Mouse (Mus musculus): ENCODE results near the gene Gm43064. TPM values are rescaled to one million over a fixed set of nuclear protein-coding genes. Genes with fewer than 3 reads are reported as not detected.
"Not testable (repeated sequence)": the region's sequence is repeated elsewhere in the genome, so short reads cannot be mapped to it uniquely, and the experiment has no call there.

Gm43064 gene
- polyA plus RNA-seq, 1 experiment from 2014 or later, result 0.30 TPM

GRCm38 (mm10) chr3:103829036-103829435 lies 19.7 kb downstream of the Gm43064 start:
- H3K4me3 ChIP-seq (ENCODE audit: low read depth, low read length), result no peak overlapping the region
- 71% methylated on average over 3 of the region's 3 CpGs for WGBS
- H3K4me2 ChIP-seq (replicated peaks; ENCODE audit: low read depth), result no peak overlapping the region
- TF ChIP-seq CTCF (IDR thresholded peaks at IDR 0.05; ENCODE audit: low read depth), result no peak
- no peak for TF ChIP-seq EP300 (optimal IDR thresholded peaks at IDR 0.05)
- H3K27me3 ChIP-seq (ENCODE audit: control insufficient read depth, insufficient read depth, low read length), result no peaks in the 10 kb centered on the region
- DNase-seq (ENCODE audit: low spot score), result no peak
- no peaks in the 10 kb centered on the region for H3K9me3 ChIP-seq (ENCODE audit: control insufficient read depth, low read length)
- no peaks in the 10 kb centered on the region for H3K36me3 ChIP-seq (ENCODE audit: control insufficient read depth, insufficient read depth, low read length)
- no peak for ATAC-seq (ENCODE audit: low FRiP score, low TSS enrichment)
- no peak overlapping the region for H3K9ac ChIP-seq (ENCODE audit: low read length)
- no peak overlapping the region for H3K27ac ChIP-seq (replicated peaks)
- no peaks in the 10 kb centered on the region for H3K4me1 ChIP-seq (replicated peaks; ENCODE audit: control insufficient read depth, insufficient read depth)

DNA sequence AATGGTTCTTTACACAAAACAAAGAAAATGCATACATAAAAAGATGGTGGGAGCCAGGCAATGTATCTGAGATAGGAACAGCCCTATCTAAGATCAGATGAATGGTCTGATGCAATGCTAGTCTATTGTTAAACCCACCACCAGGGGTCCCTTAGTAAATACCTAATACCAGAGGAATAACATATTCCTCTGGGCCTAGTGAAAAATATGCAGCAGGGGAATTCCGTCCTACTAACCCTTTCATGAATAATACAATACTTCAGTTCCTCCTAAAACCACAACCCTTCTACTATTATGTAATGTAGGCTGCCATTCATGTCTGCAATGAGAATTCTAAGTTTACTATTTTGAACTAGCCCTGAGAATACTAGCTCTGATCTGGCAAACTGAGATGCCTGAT lies 21.3 kb downstream of the Gm43064 start:
- not testable (repeated sequence) for H3K9me3 ChIP-seq (ENCODE audit: control insufficient read depth, low read length); H3K27ac ChIP-seq (replicated peaks); H3K4me1 ChIP-seq (replicated peaks; ENCODE audit: control insufficient read depth, insufficient read depth); DNase-seq (ENCODE audit: low spot score); H3K4me3 ChIP-seq (ENCODE audit: low read depth, low read length); ATAC-seq (ENCODE audit: low FRiP score, low TSS enrichment); H3K36me3 ChIP-seq (ENCODE audit: control insufficient read depth, insufficient read depth, low read length); H3K27me3 ChIP-seq (ENCODE audit: control insufficient read depth, insufficient read depth, low read length); H3K4me2 ChIP-seq (replicated peaks; ENCODE audit: low read depth); H3K9ac ChIP-seq (ENCODE audit: low read length)
- peak; percentile 32 for TF ChIP-seq CTCF (IDR thresholded peaks at IDR 0.05; ENCODE audit: low read depth)
- whole genome bisulfite sequencing, result 55% methylated on average over 1 of the region's 1 CpGs

DNA sequence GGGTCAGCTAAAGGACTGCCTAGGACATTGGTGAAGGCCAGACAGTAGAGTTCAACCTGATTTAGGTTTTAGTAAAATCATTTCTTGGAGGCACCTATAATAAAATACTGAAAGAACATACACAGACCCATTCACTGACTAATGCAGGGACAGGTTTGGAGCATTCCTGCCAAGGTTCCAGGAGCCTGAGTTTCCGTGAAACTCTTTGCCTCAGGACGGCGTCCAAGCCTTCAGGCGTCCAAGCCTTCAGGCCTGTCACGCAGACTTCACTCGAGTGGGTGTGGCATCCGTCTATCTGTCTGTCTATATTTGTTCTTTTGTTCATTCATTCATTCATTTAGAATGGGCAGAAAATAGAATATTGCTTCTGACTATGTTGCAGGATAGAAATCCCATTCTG lies 21.8 kb downstream of the Gm43064 start:
- no peak for TF ChIP-seq EP300 (optimal IDR thresholded peaks at IDR 0.05)
- no peak for TF ChIP-seq CTCF (IDR thresholded peaks at IDR 0.05; ENCODE audit: low read depth)
- H3K27me3 ChIP-seq (ENCODE audit: control insufficient read depth, insufficient read depth, low read length), result no peaks in the 10 kb centered on the region
- ATAC-seq (ENCODE audit: low FRiP score, low TSS enrichment), result no peak
- H3K4me2 ChIP-seq (replicated peaks; ENCODE audit: low read depth), result no peak overlapping the region
- no peaks in the 10 kb centered on the region for H3K9me3 ChIP-seq (ENCODE audit: control insufficient read depth, low read length)
- 63% methylated on average over 7 of the region's 7 CpGs for WGBS
- no peaks in the 10 kb centered on the region for H3K4me1 ChIP-seq (replicated peaks; ENCODE audit: control insufficient read depth, insufficient read depth)
- no peak overlapping the region for H3K9ac ChIP-seq (ENCODE audit: low read length)
- no peak overlapping the region for H3K27ac ChIP-seq (replicated peaks)
- DNase-seq (ENCODE audit: low spot score), result no peak
- H3K36me3 ChIP-seq (ENCODE audit: control insufficient read depth, insufficient read depth, low read length), result no peaks in the 10 kb centered on the region
- H3K4me3 ChIP-seq (ENCODE audit: low read depth, low read length), result no peak overlapping the region

GRCm38 (mm10) chr3:103832426-103832825 lies 23.1 kb downstream of the Gm43064 start, which contains the start of gene Bcl2l15:
TSS of gene Bcl2l15 (plus strand) at chr3:103832601.
- ATAC-seq (ENCODE audit: low FRiP score, low TSS enrichment), result no peak

DNA sequence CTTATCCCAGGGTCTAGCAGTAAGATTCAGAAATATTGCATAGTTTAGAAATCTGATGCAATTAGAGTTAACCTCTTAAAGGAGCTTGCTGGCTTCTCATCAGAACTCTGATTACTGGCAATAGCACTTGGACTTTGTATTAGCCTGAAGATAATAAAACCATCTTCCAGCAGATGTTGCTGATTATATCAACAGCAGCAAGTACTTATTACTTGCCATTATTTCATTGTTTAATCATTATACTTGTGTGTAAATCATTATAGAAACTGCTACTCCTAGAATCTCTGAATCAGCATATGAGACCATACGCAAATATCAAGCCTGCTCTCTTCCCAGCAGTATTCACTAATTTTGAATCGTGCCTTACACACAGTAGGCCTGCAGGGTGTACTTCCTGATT lies 24.6 kb downstream of the Gm43064 start:
- Histone ChIP-seq H3K4me2 (replicated peaks; ENCODE audit: low read depth) (no peak overlapping the region), H3K4me3 (ENCODE audit: low read depth, low read length) (no peak overlapping the region), H3K9me3 (ENCODE audit: control insufficient read depth, low read length) (no peaks in the 10 kb centered on the region), H3K27ac (replicated peaks) (no peak overlapping the region), H3K4me1 (replicated peaks; ENCODE audit: control insufficient read depth, insufficient read depth) (no peaks in the 10 kb centered on the region), H3K36me3 (ENCODE audit: control insufficient read depth, insufficient read depth, low read length) (no peaks in the 10 kb centered on the region), H3K9ac (ENCODE audit: low read length) (no peak overlapping the region), H3K27me3 (ENCODE audit: control insufficient read depth, insufficient read depth, low read length) (no peaks in the 10 kb centered on the region)
- no peak for DNase-seq (ENCODE audit: low spot score)
- no peak for TF ChIP-seq EP300 (optimal IDR thresholded peaks at IDR 0.05)
- no peak for TF ChIP-seq CTCF (IDR thresholded peaks at IDR 0.05; ENCODE audit: low read depth)
- ATAC-seq (ENCODE audit: low FRiP score, low TSS enrichment), result no peak
- 84% methylated on average over 2 of the region's 2 CpGs for WGBS

More at GRCm38 (mm10) chr3:103832426-103832825, 23.1 kb downstream of the Gm43064 start, which contains the start of gene Bcl2l15:
- H3K27me3 ChIP-seq (ENCODE audit: control insufficient read depth, insufficient read depth, low read length), result no peaks in the 10 kb centered on the region
- no peak within 1 kb of the TSS for H3K9ac ChIP-seq (ENCODE audit: low read length)
- H3K27ac ChIP-seq (replicated peaks), result no peak within 1 kb of the TSS
- no peaks in the 10 kb centered on the region for H3K9me3 ChIP-seq (ENCODE audit: control insufficient read depth, low read length)
- no peak for DNase-seq (ENCODE audit: low spot score)
- H3K4me2 ChIP-seq (replicated peaks; ENCODE audit: low read depth), result no peak within 1 kb of the TSS
- TF ChIP-seq EP300 (optimal IDR thresholded peaks at IDR 0.05), result no peak
- H3K4me1 ChIP-seq (replicated peaks; ENCODE audit: control insufficient read depth, insufficient read depth), result no peaks in the 10 kb centered on the region
- no peak within 1 kb of the TSS for H3K4me3 ChIP-seq (ENCODE audit: low read depth, low read length)
- no peaks in the 10 kb centered on the region for H3K36me3 ChIP-seq (ENCODE audit: control insufficient read depth, insufficient read depth, low read length)

- H3K4me3 ChIP-seq (ENCODE audit: low read depth, low read length), result no peak overlapping the region
- H3K36me3 ChIP-seq (ENCODE audit: control insufficient read depth, insufficient read depth, low read length), result no peaks in the 10 kb centered on the region
- H3K9me3 ChIP-seq (ENCODE audit: control insufficient read depth, low read length), result no peaks in the 10 kb centered on the region
- H3K9ac ChIP-seq (ENCODE audit: low read length), result no peak overlapping the region
- no peak overlapping the region for H3K27ac ChIP-seq (replicated peaks)
- H3K4me2 ChIP-seq (replicated peaks; ENCODE audit: low read depth), result no peak overlapping the region
- no peaks in the 10 kb centered on the region for H3K27me3 ChIP-seq (ENCODE audit: control insufficient read depth, insufficient read depth, low read length)
- H3K4me1 ChIP-seq (replicated peaks; ENCODE audit: control insufficient read depth, insufficient read depth), result no peaks in the 10 kb centered on the region
- 63% methylated on average over 6 of the region's 6 CpGs for WGBS
- no peak for ATAC-seq (ENCODE audit: low FRiP score, low TSS enrichment)
- TF ChIP-seq EP300 (optimal IDR thresholded peaks at IDR 0.05) (no peak), CTCF (IDR thresholded peaks at IDR 0.05; ENCODE audit: low read depth) (no peak)
- DNase-seq (ENCODE audit: low spot score), result no peak
Measured at GRCm38 (mm10) chr3:103835272-103835950, 26.0 kb downstream of the Gm43064 start.

All from stomach, postnatal 0 days (tissue).